Mouse (Mus musculus): Measurements from ENCODE around the gene Dagla. TPM values are rescaled to one million over a fixed set of nuclear protein-coding genes. Genes with fewer than 3 reads are reported as not detected.

The Dagla gene
- polyA plus RNA-seq (2012; ENCODE audit: insufficient read depth, insufficient read length, low replicate concordance, missing spikeins): not detected in 2 replicates

- peak; percentile 98 for TF ChIP-seq CTCF (IDR thresholded peaks at IDR 0.05; ENCODE audit: insufficient read depth, low read depth, low read length)
- TF ChIP-seq POLR2A (IDR thresholded peaks at IDR 0.05; ENCODE audit: insufficient read depth, low read depth, low read length): peak; percentile 66
- peak within 1 kb of the TSS; percentile 13; the same call in 1 of the 2 replicates for H3K27ac ChIP-seq (ENCODE audit: insufficient read depth, low read depth, low read length)
- WGBS: 4% methylated on average over 56 of the region's 56 CpGs
- H3K4me3 ChIP-seq (ENCODE audit: insufficient read depth, low read depth, low read length): peak within 1 kb of the TSS; percentile 78
- peaks cover 52% of the 10 kb centered on the region for H3K4me1 ChIP-seq (ENCODE audit: control insufficient read depth, insufficient read depth, low read length)
Measured at GRCm38 (mm10) chr19:10304810-10305544, at the start of gene Dagla. Gene Dagla (minus strand): TSS chr19:10304877.

DNA sequence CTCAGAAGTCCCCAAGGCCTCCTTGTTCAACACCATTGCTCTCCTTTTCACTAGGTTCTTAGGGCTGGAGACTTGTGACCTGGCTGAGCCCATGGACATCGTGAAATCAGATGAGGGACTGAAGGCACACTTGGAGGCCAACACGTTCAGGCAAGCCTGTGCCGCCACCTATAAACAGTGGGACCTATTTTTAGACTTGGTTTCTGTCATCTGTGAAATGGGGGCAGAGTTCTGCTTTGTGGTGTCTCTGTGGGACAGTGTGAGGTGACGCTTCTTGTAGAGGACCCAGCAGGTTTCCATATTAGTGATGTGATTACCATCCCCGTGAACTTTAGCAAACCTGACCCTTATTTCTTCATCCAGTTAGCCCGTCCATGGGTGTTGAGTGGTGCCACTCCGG lies 47.5 kb upstream of the Dagla start:
- no peak overlapping the region for H3K4me3 ChIP-seq (ENCODE audit: insufficient read depth, low read depth, low read length)
- peaks cover 6% of the 10 kb centered on the region for H3K4me1 ChIP-seq (ENCODE audit: control insufficient read depth, insufficient read depth, low read length)
- no peak overlapping the region for H3K27ac ChIP-seq (ENCODE audit: insufficient read depth, low read depth, low read length)
- 93% methylated on average over 7 of the region's 7 CpGs for WGBS
- TF ChIP-seq POLR2A (IDR thresholded peaks at IDR 0.05; ENCODE audit: insufficient read depth, low read depth, low read length) (no peak), CTCF (IDR thresholded peaks at IDR 0.05; ENCODE audit: insufficient read depth, low read depth, low read length) (no peak)

DNA sequence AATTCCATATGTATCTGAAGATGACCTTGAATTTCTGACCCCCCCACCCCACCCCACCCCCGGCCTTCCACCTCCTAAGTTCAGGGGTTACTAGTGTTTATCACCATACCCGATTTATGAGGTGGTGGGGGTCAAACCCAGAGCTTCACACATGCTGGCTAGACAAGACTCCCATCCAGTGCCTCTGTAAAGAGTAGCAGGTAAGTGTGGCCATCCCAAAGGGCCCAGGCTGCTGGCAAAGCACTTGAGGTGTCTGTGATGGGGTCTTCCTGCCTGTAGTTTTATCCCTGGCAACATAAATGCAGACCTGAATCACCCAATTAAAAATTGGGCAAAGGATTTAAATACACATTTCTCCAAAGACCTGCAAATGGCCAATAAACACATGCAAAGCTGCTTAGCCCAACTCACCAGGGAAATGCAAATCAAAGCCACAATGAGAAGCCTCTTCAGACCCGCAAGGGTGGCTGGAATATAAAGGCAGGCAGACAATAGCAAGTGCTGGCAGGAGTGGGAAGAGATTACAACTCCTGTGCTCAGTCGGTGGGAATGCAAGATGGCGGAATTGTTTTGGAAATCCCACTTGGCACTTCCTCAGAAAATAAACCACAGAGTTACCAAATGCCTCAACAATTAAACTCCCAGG lies 43.1 kb upstream of the Dagla start:
- H3K4me3 ChIP-seq (ENCODE audit: insufficient read depth, low read depth, low read length): no peak overlapping the region
- H3K4me1 ChIP-seq (ENCODE audit: control insufficient read depth, insufficient read depth, low read length): no peaks in the 10 kb centered on the region; the same call in 1 of the 2 replicates
- TF ChIP-seq POLR2A (IDR thresholded peaks at IDR 0.05; ENCODE audit: insufficient read depth, low read depth, low read length): no peak
- WGBS: 62% methylated on average over 5 of the region's 5 CpGs
- H3K27ac ChIP-seq (ENCODE audit: insufficient read depth, low read depth, low read length): no peak overlapping the region

DNA sequence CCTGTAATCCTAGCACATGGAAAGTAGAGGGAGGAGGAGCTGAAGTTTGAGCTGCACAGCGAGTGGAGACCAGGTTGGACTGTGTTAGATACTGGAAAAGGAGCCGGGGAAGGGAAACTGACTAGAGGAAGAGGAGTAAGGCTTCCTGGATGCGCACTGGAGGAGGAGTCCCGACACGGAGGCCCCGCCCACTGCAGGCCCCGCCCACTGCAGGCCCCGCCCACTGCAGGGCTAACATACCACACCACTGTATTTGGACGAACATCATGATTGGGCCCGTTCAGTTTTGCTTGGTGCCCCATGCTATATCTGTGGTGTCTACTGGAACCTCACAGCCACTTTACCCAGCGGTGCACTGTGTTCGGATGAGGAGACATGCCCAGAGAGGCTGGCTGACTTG lies 41.0 kb upstream of the Dagla start:
- Histone ChIP-seq H3K4me3 (ENCODE audit: insufficient read depth, low read depth, low read length) (no peak overlapping the region), H3K4me1 (ENCODE audit: control insufficient read depth, insufficient read depth, low read length) (peaks cover 12% of the 10 kb centered on the region), H3K27ac (ENCODE audit: insufficient read depth, low read depth, low read length) (no peak overlapping the region)
- TF ChIP-seq POLR2A (IDR thresholded peaks at IDR 0.05; ENCODE audit: insufficient read depth, low read depth, low read length): no peak
- no peak for TF ChIP-seq CTCF (IDR thresholded peaks at IDR 0.05; ENCODE audit: insufficient read depth, low read depth, low read length)
- 38% methylated on average over 11 of the region's 12 CpGs for WGBS

- no peak overlapping the region for H3K4me3 ChIP-seq (ENCODE audit: insufficient read depth, low read depth, low read length)
- TF ChIP-seq POLR2A (IDR thresholded peaks at IDR 0.05; ENCODE audit: insufficient read depth, low read depth, low read length) (no peak), CTCF (IDR thresholded peaks at IDR 0.05; ENCODE audit: insufficient read depth, low read depth, low read length) (no peak)
- H3K27ac ChIP-seq (ENCODE audit: insufficient read depth, low read depth, low read length): no peak overlapping the region
- 92% methylated on average over 10 of the region's 10 CpGs for WGBS
- H3K4me1 ChIP-seq (ENCODE audit: control insufficient read depth, insufficient read depth, low read length): peaks cover 19% of the 10 kb centered on the region
Measured at GRCm38 (mm10) chr19:10343866-10344265, 39.2 kb upstream of the Dagla start.

- WGBS: 28% methylated on average over 12 of the region's 12 CpGs
- Histone ChIP-seq H3K27ac (ENCODE audit: insufficient read depth, low read depth, low read length) (peak overlapping the region; percentile 58), H3K4me3 (ENCODE audit: insufficient read depth, low read depth, low read length) (no peak overlapping the region)
Measured at GRCm38 (mm10) chr19:10341817-10342439, 37.3 kb upstream of the Dagla start.

DNA sequence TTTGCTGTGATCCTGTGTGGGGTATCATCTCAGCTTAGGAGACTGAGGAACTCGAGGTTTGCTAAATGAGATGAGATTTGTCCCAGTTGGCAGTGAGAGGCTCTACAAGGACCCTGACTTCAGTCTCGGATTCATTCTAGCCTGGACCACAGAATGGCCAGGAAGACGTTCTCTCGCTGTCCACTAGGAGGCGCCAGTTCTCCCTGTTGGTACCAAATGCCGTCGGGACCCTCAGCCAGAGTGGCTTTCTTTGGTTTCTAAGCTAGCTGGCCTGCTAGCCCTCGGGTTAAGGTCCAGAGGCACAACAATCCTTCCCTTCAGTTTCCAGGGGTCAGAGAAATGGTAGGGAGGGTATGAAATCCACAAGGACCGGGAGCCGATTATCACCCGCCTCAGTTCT lies 36.5 kb upstream of the Dagla start:
- Histone ChIP-seq H3K4me1 (ENCODE audit: control insufficient read depth, insufficient read depth, low read length) (peaks cover 23% of the 10 kb centered on the region), H3K27ac (ENCODE audit: insufficient read depth, low read depth, low read length) (no peak overlapping the region), H3K4me3 (ENCODE audit: insufficient read depth, low read depth, low read length) (no peak overlapping the region)
- 20% methylated on average over 11 of the region's 11 CpGs for WGBS
- no peak for TF ChIP-seq POLR2A (IDR thresholded peaks at IDR 0.05; ENCODE audit: insufficient read depth, low read depth, low read length)
- TF ChIP-seq CTCF (IDR thresholded peaks at IDR 0.05; ENCODE audit: insufficient read depth, low read depth, low read length): peak; percentile 85

More at GRCm38 (mm10) chr19:10341817-10342439, 37.3 kb upstream of the Dagla start:
- peaks cover 19% of the 10 kb centered on the region for H3K4me1 ChIP-seq (ENCODE audit: control insufficient read depth, insufficient read depth, low read length)
- no peak for TF ChIP-seq POLR2A (IDR thresholded peaks at IDR 0.05; ENCODE audit: insufficient read depth, low read depth, low read length)
- TF ChIP-seq CTCF (IDR thresholded peaks at IDR 0.05; ENCODE audit: insufficient read depth, low read depth, low read length): no peak

DNA sequence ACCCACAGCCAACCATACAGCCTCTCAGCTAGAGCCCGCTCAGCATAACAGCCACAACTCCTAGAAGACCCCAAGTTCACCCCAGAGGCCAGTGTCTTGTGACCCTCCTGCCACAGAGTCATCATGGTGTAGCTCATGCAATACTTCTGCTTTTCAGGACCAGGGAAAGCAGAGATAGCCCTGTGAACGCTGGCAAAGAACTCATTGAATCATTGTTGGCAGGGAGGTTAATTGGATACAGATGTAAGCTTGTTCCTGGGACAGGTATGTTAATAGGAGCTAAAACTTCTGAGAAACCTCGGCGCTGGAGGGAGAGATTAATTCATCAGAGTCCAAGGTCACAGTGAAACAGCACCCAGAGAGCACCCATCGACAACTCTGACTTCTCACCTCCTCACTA lies 36.0 kb upstream of the Dagla start:
- no peak for TF ChIP-seq POLR2A (IDR thresholded peaks at IDR 0.05; ENCODE audit: insufficient read depth, low read depth, low read length)
- TF ChIP-seq CTCF (IDR thresholded peaks at IDR 0.05; ENCODE audit: insufficient read depth, low read depth, low read length): no peak
- H3K4me3 ChIP-seq (ENCODE audit: insufficient read depth, low read depth, low read length): no peak overlapping the region
- peaks cover 23% of the 10 kb centered on the region for H3K4me1 ChIP-seq (ENCODE audit: control insufficient read depth, insufficient read depth, low read length)
- no peak overlapping the region for H3K27ac ChIP-seq (ENCODE audit: insufficient read depth, low read depth, low read length)
- 62% methylated on average over 5 of the region's 5 CpGs for WGBS

GRCm38 (mm10) chr19:10339271-10339670 lies 34.6 kb upstream of the Dagla start:
- H3K4me1 ChIP-seq (ENCODE audit: control insufficient read depth, insufficient read depth, low read length): peaks cover 25% of the 10 kb centered on the region
- WGBS: 33% methylated on average over 5 of the region's 5 CpGs
- no peak for TF ChIP-seq POLR2A (IDR thresholded peaks at IDR 0.05; ENCODE audit: insufficient read depth, low read depth, low read length)
- no peak for TF ChIP-seq CTCF (IDR thresholded peaks at IDR 0.05; ENCODE audit: insufficient read depth, low read depth, low read length)
- H3K27ac ChIP-seq (ENCODE audit: insufficient read depth, low read depth, low read length): no peak overlapping the region
- no peak overlapping the region for H3K4me3 ChIP-seq (ENCODE audit: insufficient read depth, low read depth, low read length)

Measured in olfactory bulb, adult 2 months (tissue).